Mouse (Mus musculus) ES-E14 (cell line): ENCODE data around the gene Susd2. TPM values are rescaled to one million over a fixed set of nuclear protein-coding genes. Genes with fewer than 3 reads are reported as not detected.

ENCODE experiments used
- DNase-seq: peaks from one replicate; pipeline ENCODE4 v3.0.0-alpha.2; 2013; ENCODE audit warnings: low read depth, low spot score
- H3K27ac ChIP-seq: 2 replicates; pipeline ENCODE4 v1.5.1; 2012; ENCODE audit warnings: low read depth, mild to moderate bottlenecking, low read length, moderate library complexity, mixed read lengths; ENCODE audit not compliant: poor library complexity, insufficient read depth, severe bottlenecking
- H3K36me3 ChIP-seq: 2 replicates; pipeline ENCODE4 v1.6.1; 2012; ENCODE audit warnings: mild to moderate bottlenecking, low read length, moderate library complexity, mixed read lengths; ENCODE audit not compliant: control insufficient read depth, poor library complexity, insufficient read depth, severe bottlenecking
- H3K4me1 ChIP-seq, 2 experiments: fragments of 150-350 bp in 1 of 2; sonication (generic) in 1 of 2; 2 replicates each; pipeline ENCODE4 v1.6.1; 2012; ENCODE audit warnings: low read length in 2 of 2, mild to moderate bottlenecking in 1 of 2, mixed read lengths in 1 of 2; ENCODE audit not compliant: control insufficient read depth in 2 of 2, insufficient read depth in 2 of 2, poor library complexity in 1 of 2
- H3K4me3 ChIP-seq, 2 experiments: fragments of 150-350 bp in 1 of 2; sonication (generic) in 1 of 2; 2 replicates each; pipeline ENCODE4 v1.5.1; 2012; ENCODE audit warnings: low read length in 2 of 2, low read depth in 1 of 2, mild to moderate bottlenecking in 1 of 2, mixed read lengths in 1 of 2; ENCODE audit not compliant: insufficient read depth in 1 of 2, poor library complexity in 1 of 2, severe bottlenecking in 1 of 2
- H3K9ac ChIP-seq: 2 replicates; pipeline ENCODE4 v1.6.1; 2012; ENCODE audit warnings: low read depth, mild to moderate bottlenecking, low read length, mixed read lengths; ENCODE audit not compliant: poor library complexity, insufficient read depth, severe bottlenecking
- H3K9me3 ChIP-seq: fragments of 150-350 bp; sonication (generic); 2 replicates; pipeline ENCODE4 v1.6.1; 2012; ENCODE audit warnings: low read depth, mild to moderate bottlenecking, low read length; ENCODE audit not compliant: control insufficient read depth, insufficient read depth
- CHD2 ChIP-seq: IDR thresholded peaks from 2 replicates; pipeline ENCODE4 v1.6.1; 2014; ENCODE audit warnings: mild to moderate bottlenecking, low read depth, low read length, inconsistent platforms
- HCFC1 ChIP-seq: IDR thresholded peaks from 2 replicates; pipeline ENCODE4 v1.6.1; 2012; ENCODE audit warnings: low read length, inconsistent platforms, borderline replicate concordance; ENCODE audit not compliant: insufficient read depth
- MAFK ChIP-seq: IDR thresholded peaks from 2 replicates; pipeline ENCODE4 v1.6.1; 2014; ENCODE audit warnings: mild to moderate bottlenecking, low read depth, low read length, inconsistent platforms; ENCODE audit not compliant: insufficient read depth
- ZC3H11A ChIP-seq: IDR thresholded peaks from 2 replicates; pipeline ENCODE4 v1.6.1; 2012; ENCODE audit warnings: low read depth, mild to moderate bottlenecking, inconsistent platforms, low read length, borderline replicate concordance
- ZNF384 ChIP-seq: IDR thresholded peaks from 2 replicates; pipeline ENCODE4 v1.6.1; 2012; ENCODE audit warnings: low read depth, low read length, inconsistent platforms
- in situ Hi-C, 2 experiments: fragments of 600-800 bp; cut with MboI; formaldehyde crosslinking; loops; one replicate each; pipeline ENCODE4 v1.15.1; 2025; ENCODE audit warnings: low sequenced_read_pairs in 2 of 2, inconsistent platforms in 1 of 2; ENCODE audit not compliant: unreplicated experiment in 2 of 2
- total RNA-seq: library from RNA; depleted of rRNA; stranded (reverse); fragments of 300-350 nt; gene quantifications from 2 replicates; pipeline ENCODE4 v1.2.3, GENCODE M21; 2012

Gene Susd2
- total RNA-seq, 1 experiment = 10.4 TPM

DNA sequence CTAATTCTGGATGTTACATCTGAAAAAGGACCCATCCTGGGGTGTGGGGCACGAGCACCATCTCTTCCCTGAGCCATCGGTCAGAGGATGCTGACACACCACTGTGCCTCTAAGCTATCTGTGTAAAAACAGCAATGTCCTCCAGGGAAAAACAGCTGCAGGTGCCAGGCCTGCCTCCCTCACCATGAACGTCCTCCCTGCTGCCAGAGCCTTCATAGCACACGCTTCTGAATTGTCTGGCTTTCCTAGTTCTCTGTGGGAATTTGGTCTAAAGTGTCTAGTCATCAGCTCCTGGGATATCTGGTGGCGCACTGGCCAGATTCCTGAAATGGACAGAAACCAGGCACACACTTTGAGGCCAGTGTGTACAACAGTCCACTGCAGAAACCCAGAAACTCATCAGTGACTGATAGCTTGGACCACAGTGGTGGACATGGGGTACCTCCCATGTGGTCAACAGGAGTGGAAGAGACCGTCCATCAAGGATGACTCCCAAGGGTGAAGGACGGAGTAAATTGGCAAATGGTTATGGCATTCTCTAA is 43.5 kb downstream of the Susd2 start:
- Histone ChIP-seq H3K9ac (no peak overlapping the region), H3K36me3 (no peaks in the 10 kb centered on the region), H3K4me3 (no peak overlapping the region), H3K4me1 (no peaks in the 10 kb centered on the region), H3K27ac (no peak overlapping the region), H3K9me3 (no peaks in the 10 kb centered on the region)
- TF ChIP-seq MAFK = no peak
- TF ChIP-seq CHD2 = no peak
- in situ Hi-C loops = no loop called here
- DNase-seq = no peak

DNA sequence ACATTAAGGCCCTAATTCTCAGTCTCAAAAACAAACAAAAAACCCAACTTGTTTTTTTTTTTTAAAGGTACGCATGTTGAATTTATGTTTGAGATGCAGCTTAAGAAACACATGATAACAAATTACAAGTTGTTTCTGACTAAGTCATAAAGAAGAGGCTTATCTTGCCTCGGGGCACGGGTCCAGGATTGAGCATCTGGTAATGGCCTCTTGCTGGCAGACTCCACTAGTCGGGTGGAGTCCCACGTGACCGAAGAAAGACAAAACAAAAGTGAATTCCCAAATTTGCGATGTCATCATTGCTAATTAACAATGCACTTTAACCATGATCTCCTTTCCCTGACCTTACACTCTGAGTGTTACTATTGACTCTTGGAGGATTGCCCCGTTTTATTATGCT is 47.8 kb downstream of the Susd2 start:
- in situ Hi-C loops = loop anchor here (10.0 to 25.0 kb wide), 2 partner anchors 359 to 366 kb away; partner anchors contain the start of gene Gm5134 (in 2 of the 2)
- DNase-seq = no peak

GRCm38 (mm10) chr10:75592585-75592984 is 51.2 kb downstream of the Susd2 start:
- no peaks in the 10 kb centered on the region for H3K9me3 ChIP-seq
- in situ Hi-C loops = loop anchor here (10.0 to 25.0 kb wide), 2 partner anchors 362 to 370 kb away; partner anchors contain the start of gene Gm5134 (in 2 of the 2)

More for the DNA sequence above, 47.8 kb downstream of the Susd2 start:
- no peaks in the 10 kb centered on the region for H3K36me3 ChIP-seq
- H3K9me3 ChIP-seq = no peaks in the 10 kb centered on the region
- TF ChIP-seq ZNF384 = no peak
- no peak for TF ChIP-seq MAFK
- no peak for TF ChIP-seq CHD2
- no peak for TF ChIP-seq HCFC1
- no peak for TF ChIP-seq ZC3H11A
- no peak overlapping the region for H3K27ac ChIP-seq
- H3K4me1 ChIP-seq = no peaks in the 10 kb centered on the region
- H3K9ac ChIP-seq = no peak overlapping the region
- H3K4me3 ChIP-seq = no peak overlapping the region

DNA sequence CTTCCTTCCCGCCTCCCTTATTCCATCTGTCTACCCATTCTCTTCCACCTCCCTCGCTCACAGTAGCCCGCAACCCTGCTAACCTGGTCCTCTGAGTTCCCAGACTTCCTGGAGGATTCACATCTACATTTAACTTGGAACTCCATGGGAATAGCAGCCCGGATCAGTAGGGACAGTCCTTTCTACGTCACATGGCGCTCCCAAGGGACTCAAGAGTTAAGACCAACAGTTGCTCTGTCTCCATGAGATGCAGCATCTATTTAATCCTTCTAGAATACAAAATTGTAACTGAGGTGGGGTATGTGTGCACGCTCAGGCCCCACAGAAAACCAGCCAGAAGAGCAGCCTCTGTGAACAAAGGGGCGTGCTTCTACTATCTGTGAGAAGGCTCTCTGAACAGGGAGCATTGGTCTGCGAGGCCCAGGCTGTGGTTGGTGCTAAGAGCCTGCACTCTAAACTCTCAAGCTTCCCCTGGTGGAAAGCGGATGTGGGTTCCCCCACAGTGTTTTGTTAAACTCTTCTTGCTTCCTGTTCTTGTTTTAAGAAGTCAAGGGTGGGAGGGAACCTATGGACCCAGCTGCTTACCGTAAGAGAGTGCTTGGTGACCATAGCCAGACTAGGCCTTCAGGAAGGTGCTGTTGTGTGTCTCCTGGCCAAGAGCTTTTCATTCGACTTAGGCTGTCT is 52.5 kb downstream of the Susd2 start:
- no peak overlapping the region for H3K4me3 ChIP-seq
- no peaks in the 10 kb centered on the region for H3K9me3 ChIP-seq
- no peak for DNase-seq
- no peaks in the 10 kb centered on the region for H3K36me3 ChIP-seq
- H3K9ac ChIP-seq = no peak overlapping the region
- no peaks in the 10 kb centered on the region; a peak in 1 of 4 replicates for H3K4me1 ChIP-seq
- TF ChIP-seq MAFK (no peak), ZNF384 (no peak), HCFC1 (no peak), ZC3H11A (no peak), CHD2 (no peak)
- H3K27ac ChIP-seq = no peak overlapping the region
- in situ Hi-C loops = loop anchor here (10.0 to 25.0 kb wide), 2 partner anchors 363 to 371 kb away; partner anchors contain the start of gene Gm5134 (in 2 of the 2)

More at GRCm38 (mm10) chr10:75592585-75592984, 51.2 kb downstream of the Susd2 start:
- no peak for DNase-seq
- Histone ChIP-seq H3K27ac (no peak overlapping the region), H3K4me1 (no peaks in the 10 kb centered on the region; a peak in 1 of 4 replicates), H3K36me3 (no peaks in the 10 kb centered on the region), H3K9ac (no peak overlapping the region), H3K4me3 (no peak overlapping the region)
- TF ChIP-seq HCFC1 (no peak), ZNF384 (no peak), CHD2 (no peak)

GRCm38 (mm10) chr10:75589651-75590050 is 54.2 kb downstream of the Susd2 start:
- no peak for DNase-seq
- no peak overlapping the region for H3K4me3 ChIP-seq
- no peaks in the 10 kb centered on the region for H3K36me3 ChIP-seq
- H3K27ac ChIP-seq = no peak overlapping the region
- TF ChIP-seq MAFK = no peak
- TF ChIP-seq CHD2 = no peak
- no peak for TF ChIP-seq HCFC1
- H3K4me1 ChIP-seq = peaks cover 0 to 5% of the 10 kb centered on the region in 2 experiments; a peak in 1 of 4 replicates
- in situ Hi-C loops = loop anchor here (10.0 to 25.0 kb wide), 2 partner anchors 365 to 373 kb away; partner anchors contain the start of gene Gm5134 (in 2 of the 2)
- no peaks in the 10 kb centered on the region for H3K9me3 ChIP-seq
- H3K9ac ChIP-seq = no peak overlapping the region
